Mouse (Mus musculus) lung, postnatal 0 days (tissue): Measurements from ENCODE around the gene Smn1. TPM values are rescaled to one million over a fixed set of nuclear protein-coding genes. Genes with fewer than 3 reads are reported as not detected.
"Not testable (repeated sequence)": the region's sequence is repeated elsewhere in the genome, so short reads cannot be mapped to it uniquely, and the experiment has no call there.

ENCODE experiments used
- ATAC-seq: fragments of 200-750 bp; cut with Nextera tagmentation; 2 replicates; pipeline ENCODE4 v1.8.0; 2017; ENCODE audit warnings: moderate library complexity
- DNase-seq: peaks from one replicate; pipeline ENCODE4 v3.0.0-alpha.2; 2016; ENCODE audit warnings: low spot score
- H3K27ac ChIP-seq: fragments of 300-500 bp; sonication (generic); 2 replicates; pipeline ENCODE4 v1.5.1; 2014; ENCODE audit warnings: antibody characterized with exemption, mild to moderate bottlenecking, low read length, mixed read lengths
- H3K27me3 ChIP-seq: fragments of 300-500 bp; sonication (generic); replicated peaks from 2 replicates; pipeline ENCODE4 v1.6.1; 2014; ENCODE audit warnings: low read length, mixed read lengths; ENCODE audit not compliant: insufficient read depth
- H3K36me3 ChIP-seq: fragments of 300-500 bp; sonication (generic); 2 replicates; pipeline ENCODE4 v1.6.1; 2014; ENCODE audit warnings: low read length, mixed read lengths; ENCODE audit not compliant: insufficient read depth
- H3K4me1 ChIP-seq: fragments of 300-500 bp; sonication (generic); 2 replicates; pipeline ENCODE4 v1.6.1; 2014; ENCODE audit warnings: antibody characterized with exemption, low read depth, low read length, mixed read lengths; ENCODE audit not compliant: insufficient read depth
- H3K4me2 ChIP-seq: fragments of 300-500 bp; sonication (generic); replicated peaks from 2 replicates; pipeline ENCODE4 v1.6.1; 2014; ENCODE audit warnings: low read depth, mild to moderate bottlenecking, low read length, moderate library complexity, mixed read lengths
- H3K4me3 ChIP-seq: fragments of 300-500 bp; sonication (generic); 2 replicates; pipeline ENCODE4 v1.5.1; 2014; ENCODE audit warnings: low read depth, low read length
- H3K9ac ChIP-seq: fragments of 300-500 bp; sonication (generic); replicated peaks from 2 replicates; pipeline ENCODE4 v1.6.1; 2014; ENCODE audit warnings: low read depth, mild to moderate bottlenecking
- H3K9me3 ChIP-seq: fragments of 300-500 bp; sonication (generic); 2 replicates; pipeline ENCODE4 v1.6.1; 2016; ENCODE audit warnings: low read length, mixed read lengths
- CTCF ChIP-seq: IDR thresholded peaks from 2 replicates; pipeline ENCODE4 v1.5.1; 2016; ENCODE audit warnings: antibody characterized with exemption, mild to moderate bottlenecking
- EP300 ChIP-seq: IDR thresholded peaks from 2 replicates; pipeline ENCODE4 v1.6.1; 2016; ENCODE audit warnings: antibody characterized with exemption, mild to moderate bottlenecking, control low read depth
- WGBS: fragments of 180-500 bp; shearing (Covaris S2); extraction: QIAGEN DNeasy Blood & Tissue Kit; methylation state at CpG from one replicate; pipeline ENCODE4 v1.1.7; 2014; 5-methylcytosine and 5-hydroxymethylcytosine counted together
- polyA plus RNA-seq: library from polyadenylated mRNA; unstranded; fragments of >200 nt; fragmentation: Nextera tagmentation; extraction: Ambion mirVana; gene quantifications from 2 replicates; pipeline ENCODE4 v1.2.1, GENCODE M21; 2015

Gene Smn1
- polyA plus RNA-seq, 1 experiment from 2014 or later, result 23.0 TPM

GRCm38 (mm10) chr13:100112218-100112972 lies 12.3 kb upstream of the Smn1 start:
- peak; percentile 25 for DNase-seq
- WGBS, result 37% methylated on average over 5 of the region's 5 CpGs
- H3K36me3 ChIP-seq, result no peaks in the 10 kb centered on the region
- H3K9ac ChIP-seq, result no peak overlapping the region
- TF ChIP-seq EP300, result no peak
- TF ChIP-seq CTCF, result peak; percentile 64
- H3K27me3 ChIP-seq, result no peaks in the 10 kb centered on the region
- no peaks in the 10 kb centered on the region for H3K4me1 ChIP-seq
- no peak overlapping the region for H3K4me3 ChIP-seq
- no peak overlapping the region for H3K4me2 ChIP-seq
- H3K9me3 ChIP-seq, result no peaks in the 10 kb centered on the region
- ATAC-seq, result no peak
- H3K27ac ChIP-seq, result no peak overlapping the region

GRCm38 (mm10) chr13:100123970-100124369 lies 682 bp upstream of the Smn1 start:
- DNase-seq (no peak), ATAC-seq (no peak)
- no peak overlapping the region; the same call in 1 of the 2 replicates for H3K9ac ChIP-seq
- no peak overlapping the region for H3K27ac ChIP-seq
- peaks cover 10% of the 10 kb centered on the region; the same call in 1 of the 2 replicates for H3K36me3 ChIP-seq
- no peak for TF ChIP-seq EP300
- TF ChIP-seq CTCF, result no peak
- H3K4me1 ChIP-seq, result peaks cover 9% of the 10 kb centered on the region; the same call in 1 of the 2 replicates
- no peaks in the 10 kb centered on the region for H3K9me3 ChIP-seq
- no peaks in the 10 kb centered on the region for H3K27me3 ChIP-seq
- H3K4me2 ChIP-seq, result peak overlapping the region; percentile 73; the same call in 1 of the 2 replicates
- peak overlapping the region; percentile 91; the same call in 1 of the 2 replicates for H3K4me3 ChIP-seq
- 81% methylated on average over 3 of the region's 3 CpGs for WGBS

GRCm38 (mm10) chr13:100125258-100125643 lies 599 bp downstream of the Smn1 start:
- H3K4me3 ChIP-seq, result peak overlapping the region; percentile 91
- ATAC-seq, result peak; percentile 37; the same call in 1 of the 2 replicates
- no peak for DNase-seq
- H3K27ac ChIP-seq, result peak overlapping the region; percentile 57; the same call in 1 of the 2 replicates
- no peaks in the 10 kb centered on the region for H3K9me3 ChIP-seq
- peaks cover 10% of the 10 kb centered on the region; the same call in 1 of the 2 replicates for H3K36me3 ChIP-seq
- H3K4me1 ChIP-seq, result peaks cover 9% of the 10 kb centered on the region; the same call in 1 of the 2 replicates
- 1% methylated on average over 10 of the region's 10 CpGs for WGBS
- H3K27me3 ChIP-seq, result no peaks in the 10 kb centered on the region
- H3K9ac ChIP-seq, result peak overlapping the region; percentile 87
- H3K4me2 ChIP-seq, result peak overlapping the region; percentile 73
- TF ChIP-seq CTCF (no peak), EP300 (no peak)

- no peaks in the 10 kb centered on the region for H3K27me3 ChIP-seq
- no peak overlapping the region for H3K27ac ChIP-seq
- peak; percentile 5 for DNase-seq
- WGBS, result 72% methylated on average over 8 of the region's 8 CpGs
- no peak overlapping the region for H3K4me2 ChIP-seq
- H3K36me3 ChIP-seq, result peaks cover 12% of the 10 kb centered on the region; the same call in 1 of the 2 replicates
- no peak overlapping the region for H3K4me3 ChIP-seq
- TF ChIP-seq EP300, result no peak
- no peak for TF ChIP-seq CTCF
- no peaks in the 10 kb centered on the region for H3K9me3 ChIP-seq
- H3K4me1 ChIP-seq, result no peaks in the 10 kb centered on the region
- ATAC-seq, result no peak
- H3K9ac ChIP-seq, result no peak overlapping the region
Observed at GRCm38 (mm10) chr13:100141646-100142314, 17.1 kb downstream of the Smn1 start.

- H3K27me3 ChIP-seq, result no peaks in the 10 kb centered on the region
- WGBS, result 41% methylated on average over 1 of the region's 1 CpGs
- no peaks in the 10 kb centered on the region for H3K36me3 ChIP-seq
- H3K27ac ChIP-seq, result no peak overlapping the region
- TF ChIP-seq EP300 (no peak), CTCF (no peak)
- ATAC-seq, result peak; percentile 40
- H3K9me3 ChIP-seq, result no peaks in the 10 kb centered on the region
- peak; percentile 39 for DNase-seq
- H3K4me3 ChIP-seq, result no peak overlapping the region
- no peak overlapping the region for H3K4me2 ChIP-seq
- no peaks in the 10 kb centered on the region for H3K4me1 ChIP-seq
- no peak overlapping the region for H3K9ac ChIP-seq
Observed at GRCm38 (mm10) chr13:100152659-100153058, 28.0 kb downstream of the Smn1 start.

- Histone ChIP-seq H3K27ac (no peak overlapping the region), H3K9me3 (no peaks in the 10 kb centered on the region), H3K4me2 (no peak overlapping the region), H3K36me3 (no peaks in the 10 kb centered on the region), H3K4me1 (no peaks in the 10 kb centered on the region), H3K9ac (no peak overlapping the region), H3K4me3 (no peak overlapping the region), H3K27me3 (no peaks in the 10 kb centered on the region)
- 85% methylated on average over 3 of the region's 3 CpGs for WGBS
- DNase-seq (no peak), ATAC-seq (no peak)
- TF ChIP-seq CTCF (no peak), EP300 (no peak)
Observed at GRCm38 (mm10) chr13:100156624-100157023, 32.0 kb downstream of the Smn1 start.

GRCm38 (mm10) chr13:100161171-100161870 lies 36.7 kb downstream of the Smn1 start:
- not testable (repeated sequence) for H3K36me3 ChIP-seq, H3K4me1 ChIP-seq, H3K4me2 ChIP-seq, DNase-seq, H3K9me3 ChIP-seq, H3K27me3 ChIP-seq, H3K27ac ChIP-seq, ATAC-seq, H3K4me3 ChIP-seq, H3K9ac ChIP-seq
- WGBS, result 73% methylated on average over 11 of the region's 11 CpGs

- DNase-seq, ATAC-seq, H3K4me3 ChIP-seq, H3K36me3 ChIP-seq, H3K4me2 ChIP-seq, H3K9ac ChIP-seq, H3K27me3 ChIP-seq, H3K9me3 ChIP-seq, H3K27ac ChIP-seq, H3K4me1 ChIP-seq: not testable (repeated sequence)
Observed at GRCm38 (mm10) chr13:100162467-100162866, 37.8 kb downstream of the Smn1 start.
